Mouse (Mus musculus): ENCODE data around the gene Otogl. TPM values are rescaled to one million over a fixed set of nuclear protein-coding genes. Genes with fewer than 3 reads are reported as not detected.

Gene Otogl
- polyA plus RNA-seq, 1 experiment from 2014 or later = 0.11 TPM

GRCm38 (mm10) chr10:107905274-107906034, 6.5 kb downstream of the Otogl start:
- peak overlapping the region; percentile 58; the same call in 1 of the 2 replicates for H3K27ac ChIP-seq (replicated peaks)

GRCm38 (mm10) chr10:107901958-107902357, 10.0 kb downstream of the Otogl start:
- no peaks in the 10 kb centered on the region for H3K9me3 ChIP-seq
- H3K27me3 ChIP-seq (replicated peaks) = no peaks in the 10 kb centered on the region
- H3K27ac ChIP-seq (replicated peaks) = no peak overlapping the region
- peaks cover 35% of the 10 kb centered on the region for H3K4me1 ChIP-seq
- peak overlapping the region; percentile 51 for H3K4me2 ChIP-seq
- ATAC-seq (ENCODE audit: extremely low read depth, insufficient number of reproducible peaks, low FRiP score, low TSS enrichment) = no peak
- H3K9ac ChIP-seq = no peak overlapping the region
- WGBS = 35% methylated on average over 8 of the region's 8 CpGs
- no peak overlapping the region for H3K4me3 ChIP-seq
- H3K36me3 ChIP-seq = no peaks in the 10 kb centered on the region

More at GRCm38 (mm10) chr10:107905274-107906034, 6.5 kb downstream of the Otogl start:
- no peak overlapping the region for H3K4me3 ChIP-seq
- no peaks in the 10 kb centered on the region for H3K27me3 ChIP-seq (replicated peaks)
- WGBS = 55% methylated on average over 7 of the region's 7 CpGs
- H3K4me1 ChIP-seq = peaks cover 37% of the 10 kb centered on the region
- H3K4me2 ChIP-seq = no peak overlapping the region
- peaks cover 10% of the 10 kb centered on the region for H3K9me3 ChIP-seq
- no peak overlapping the region for H3K9ac ChIP-seq
- no peaks in the 10 kb centered on the region for H3K36me3 ChIP-seq
- no peak for ATAC-seq (ENCODE audit: extremely low read depth, insufficient number of reproducible peaks, low FRiP score, low TSS enrichment)

GRCm38 (mm10) chr10:107901204-107901879, 10.6 kb downstream of the Otogl start:
- Histone ChIP-seq H3K27me3 (replicated peaks) (no peaks in the 10 kb centered on the region), H3K9me3 (no peaks in the 10 kb centered on the region), H3K36me3 (no peaks in the 10 kb centered on the region), H3K4me1 (peaks cover 29% of the 10 kb centered on the region), H3K4me3 (no peak overlapping the region), H3K4me2 (peak overlapping the region; percentile 51), H3K9ac (no peak overlapping the region), H3K27ac (replicated peaks) (0 out of 2 replicates have a peak overlapping the region, but pooled peaks have one; percentile 8)
- 42% methylated on average over 13 of the region's 13 CpGs for WGBS
- ATAC-seq (ENCODE audit: extremely low read depth, insufficient number of reproducible peaks, low FRiP score, low TSS enrichment) = no peak

- H3K27ac ChIP-seq (replicated peaks) = no peak overlapping the region
- no peak overlapping the region for H3K4me3 ChIP-seq
- ATAC-seq (ENCODE audit: extremely low read depth, insufficient number of reproducible peaks, low FRiP score, low TSS enrichment) = no peak
- peaks cover 18% of the 10 kb centered on the region for H3K4me1 ChIP-seq
- no peak overlapping the region for H3K9ac ChIP-seq
- no peak overlapping the region for H3K4me2 ChIP-seq
- WGBS = 77% methylated on average over 6 of the region's 6 CpGs
- H3K27me3 ChIP-seq (replicated peaks) = no peaks in the 10 kb centered on the region
- H3K9me3 ChIP-seq = no peaks in the 10 kb centered on the region
- H3K36me3 ChIP-seq = no peaks in the 10 kb centered on the region
Measured at GRCm38 (mm10) chr10:107899946-107900345, 12.0 kb downstream of the Otogl start.

- H3K27ac ChIP-seq (replicated peaks) = no peak overlapping the region
- H3K36me3 ChIP-seq = no peaks in the 10 kb centered on the region
- H3K4me1 ChIP-seq = peaks cover 12% of the 10 kb centered on the region
- H3K4me2 ChIP-seq = no peak overlapping the region
- no peak overlapping the region for H3K4me3 ChIP-seq
- no peak overlapping the region for H3K9ac ChIP-seq
- 75% methylated on average over 4 of the region's 4 CpGs for WGBS
- no peaks in the 10 kb centered on the region for H3K9me3 ChIP-seq
- ATAC-seq (ENCODE audit: extremely low read depth, insufficient number of reproducible peaks, low FRiP score, low TSS enrichment) = no peak
- H3K27me3 ChIP-seq (replicated peaks) = no peaks in the 10 kb centered on the region
Measured at GRCm38 (mm10) chr10:107896158-107896557, 15.8 kb downstream of the Otogl start.

- no peak overlapping the region for H3K27ac ChIP-seq (replicated peaks)
- no peak for ATAC-seq (ENCODE audit: extremely low read depth, insufficient number of reproducible peaks, low FRiP score, low TSS enrichment)
- H3K27me3 ChIP-seq (replicated peaks) = no peaks in the 10 kb centered on the region
- no peaks in the 10 kb centered on the region for H3K36me3 ChIP-seq
- no peak overlapping the region for H3K9ac ChIP-seq
- no peaks in the 10 kb centered on the region for H3K9me3 ChIP-seq
- 36% methylated on average over 8 of the region's 8 CpGs for WGBS
- H3K4me3 ChIP-seq = no peak overlapping the region
- no peak overlapping the region for H3K4me2 ChIP-seq
- peaks cover 10% of the 10 kb centered on the region for H3K4me1 ChIP-seq
Measured at GRCm38 (mm10) chr10:107894663-107895581, 17.0 kb downstream of the Otogl start.

GRCm38 (mm10) chr10:107890400-107890799, 21.5 kb downstream of the Otogl start:
- ATAC-seq (ENCODE audit: extremely low read depth, insufficient number of reproducible peaks, low FRiP score, low TSS enrichment) = no peak
- Histone ChIP-seq H3K4me3 (no peak overlapping the region), H3K27ac (replicated peaks) (no peak overlapping the region), H3K36me3 (no peaks in the 10 kb centered on the region), H3K4me2 (no peak overlapping the region), H3K9ac (no peak overlapping the region), H3K9me3 (no peaks in the 10 kb centered on the region), H3K4me1 (peaks cover 10% of the 10 kb centered on the region), H3K27me3 (replicated peaks) (no peaks in the 10 kb centered on the region)
- 77% methylated on average over 9 of the region's 9 CpGs for WGBS

GRCm38 (mm10) chr10:107872542-107872941, 39.4 kb downstream of the Otogl start:
- Histone ChIP-seq H3K9me3 (no peaks in the 10 kb centered on the region), H3K4me1 (peaks cover 5% of the 10 kb centered on the region; the same call in 1 of the 2 replicates), H3K36me3 (no peaks in the 10 kb centered on the region), H3K27me3 (replicated peaks) (no peaks in the 10 kb centered on the region), H3K9ac (no peak overlapping the region), H3K4me2 (no peak overlapping the region), H3K4me3 (no peak overlapping the region), H3K27ac (replicated peaks) (no peak overlapping the region)
- WGBS = 77% methylated on average over 5 of the region's 5 CpGs
- ATAC-seq (ENCODE audit: extremely low read depth, insufficient number of reproducible peaks, low FRiP score, low TSS enrichment) = no peak

- H3K9me3 ChIP-seq = no peaks in the 10 kb centered on the region
- WGBS = 75% methylated on average over 4 of the region's 4 CpGs
- no peak overlapping the region for H3K27ac ChIP-seq (replicated peaks)
- ATAC-seq (ENCODE audit: extremely low read depth, insufficient number of reproducible peaks, low FRiP score, low TSS enrichment) = no peak
- peaks cover 5% of the 10 kb centered on the region; the same call in 1 of the 2 replicates for H3K4me1 ChIP-seq
- no peak overlapping the region for H3K4me2 ChIP-seq
- no peak overlapping the region for H3K4me3 ChIP-seq
- no peaks in the 10 kb centered on the region for H3K27me3 ChIP-seq (replicated peaks)
- H3K9ac ChIP-seq = no peak overlapping the region
- H3K36me3 ChIP-seq = no peaks in the 10 kb centered on the region
Measured at GRCm38 (mm10) chr10:107872109-107872508, 39.8 kb downstream of the Otogl start.

GRCm38 (mm10) chr10:107870540-107870939, 41.4 kb downstream of the Otogl start:
- no peak for ATAC-seq (ENCODE audit: extremely low read depth, insufficient number of reproducible peaks, low FRiP score, low TSS enrichment)
- Histone ChIP-seq H3K36me3 (no peaks in the 10 kb centered on the region), H3K27ac (replicated peaks) (peak overlapping the region; percentile 36), H3K4me2 (peak overlapping the region; percentile 7; the same call in 1 of the 2 replicates), H3K9ac (no peak overlapping the region), H3K9me3 (no peaks in the 10 kb centered on the region), H3K4me3 (no peak overlapping the region), H3K4me1 (peaks cover 5% of the 10 kb centered on the region; the same call in 1 of the 2 replicates), H3K27me3 (replicated peaks) (no peaks in the 10 kb centered on the region)
- 65% methylated on average over 7 of the region's 7 CpGs for WGBS

- no peak overlapping the region for H3K4me2 ChIP-seq
- H3K4me3 ChIP-seq = no peak overlapping the region
- no peak overlapping the region for H3K9ac ChIP-seq
- peaks cover 5% of the 10 kb centered on the region; the same call in 1 of the 2 replicates for H3K4me1 ChIP-seq
- no peaks in the 10 kb centered on the region for H3K36me3 ChIP-seq
- no peaks in the 10 kb centered on the region for H3K27me3 ChIP-seq (replicated peaks)
- H3K27ac ChIP-seq (replicated peaks) = no peak overlapping the region
- no peaks in the 10 kb centered on the region for H3K9me3 ChIP-seq
- no peak for ATAC-seq (ENCODE audit: extremely low read depth, insufficient number of reproducible peaks, low FRiP score, low TSS enrichment)
- WGBS = 85% methylated on average over 8 of the region's 8 CpGs
Measured at GRCm38 (mm10) chr10:107868904-107869303, 43.0 kb downstream of the Otogl start.
